Mouse (Mus musculus) WW6 (cell line): ENCODE measurements around the gene Pold2.

Source experiments
- DNase-seq: peaks from one replicate; pipeline ENCODE4 v3.0.0-alpha.2; 2013; ENCODE audit warnings: low read depth, low spot score

Gene Pold2

GRCm38 (mm10) chr11:5827931-5828330 lies 50.2 kb downstream of the Pold2 start:
- no peak for DNase-seq

GRCm38 (mm10) chr11:5825432-5825831 lies 52.7 kb downstream of the Pold2 start:
- no peak for DNase-seq
